Mouse (Mus musculus): ENCODE measurements around the gene Plce1. TPM values are rescaled to one million over a fixed set of nuclear protein-coding genes. Genes with fewer than 3 reads are reported as not detected.

Gene Plce1
- total and polyA plus RNA-seq, 2 experiments from 2014 or later: 3.0 to 19.5 TPM

DNA sequence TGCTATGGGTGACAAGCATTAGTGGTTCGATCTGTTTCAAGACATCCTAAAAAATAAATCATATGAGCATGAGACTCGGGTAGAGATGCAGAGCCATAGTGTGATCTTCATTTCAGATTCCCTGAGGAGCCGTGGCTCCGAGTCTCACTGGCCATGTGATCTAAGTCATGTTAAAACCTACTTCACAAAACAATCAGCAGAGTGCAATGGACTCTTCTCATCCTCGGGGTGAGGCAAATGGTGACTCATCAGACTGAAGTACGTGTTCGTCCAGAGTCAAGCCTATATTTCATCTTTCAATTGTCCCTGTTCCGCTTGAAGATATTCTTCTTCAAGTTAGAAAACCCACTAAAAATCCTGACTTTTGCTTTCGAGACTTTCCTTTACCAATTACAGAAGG lies 302.6 kb downstream of the Plce1 start:
- Histone ChIP-seq H3K9ac (replicated peaks; ENCODE audit: low read length, poor library complexity, severe bottlenecking) (no peak overlapping the region), H3K9me3 (ENCODE audit: low read length) (no peaks in the 10 kb centered on the region), H3K27me3 (ENCODE audit: insufficient read depth, low read length) (no peaks in the 10 kb centered on the region), H3K36me3 (ENCODE audit: insufficient read depth, low read length) (0 out of 2 replicates have a peak, but pooled peaks cover under 1% of the 10 kb centered on the region), H3K4me3 (ENCODE audit: low read depth, low read length) (no peak overlapping the region), H3K4me1 (ENCODE audit: insufficient read depth, low read length) (no peaks in the 10 kb centered on the region), H3K4me2 (ENCODE audit: low read depth, low read length, poor library complexity, severe bottlenecking) (no peak overlapping the region), H3K27ac (ENCODE audit: low read depth, low read length) (no peak overlapping the region)
- WGBS: 94% methylated on average over 9 of the region's 9 CpGs
- no peak for ATAC-seq (ENCODE audit: low FRiP score)
- TF ChIP-seq CTCF (IDR thresholded peaks at IDR 0.05): no peak
- no peak for DNase-seq (ENCODE audit: low spot score)

DNA sequence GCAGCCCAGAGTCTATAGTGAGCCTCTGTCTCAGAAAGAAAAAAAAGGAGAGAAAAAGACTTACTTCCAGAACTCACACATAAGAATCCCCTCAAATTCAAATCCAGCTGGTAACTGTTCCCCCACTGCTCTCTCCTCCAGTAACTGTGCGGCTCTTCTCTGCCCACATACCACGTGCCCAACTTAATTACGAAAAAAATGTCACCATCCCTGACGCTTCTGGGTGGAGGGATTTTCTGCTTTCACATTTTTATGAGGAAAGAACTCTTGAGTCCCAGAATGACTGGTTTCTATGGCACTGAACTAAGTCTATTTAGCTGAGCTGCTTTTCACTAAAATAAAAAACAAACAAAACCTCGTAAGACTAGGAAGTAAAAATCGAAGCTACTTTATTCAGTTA lies 306.8 kb downstream of the Plce1 start:
- Histone ChIP-seq H3K9ac (replicated peaks; ENCODE audit: low read length, poor library complexity, severe bottlenecking) (no peak overlapping the region), H3K4me3 (ENCODE audit: low read depth, low read length) (no peak overlapping the region), H3K9me3 (ENCODE audit: low read length) (no peaks in the 10 kb centered on the region), H3K4me1 (ENCODE audit: insufficient read depth, low read length) (no peaks in the 10 kb centered on the region), H3K27me3 (ENCODE audit: insufficient read depth, low read length) (no peaks in the 10 kb centered on the region), H3K27ac (ENCODE audit: low read depth, low read length) (no peak overlapping the region), H3K4me2 (ENCODE audit: low read depth, low read length, poor library complexity, severe bottlenecking) (no peak overlapping the region), H3K36me3 (ENCODE audit: insufficient read depth, low read length) (peaks cover 21% of the 10 kb centered on the region)
- no peak for TF ChIP-seq CTCF (IDR thresholded peaks at IDR 0.05)
- 91% methylated on average over 6 of the region's 6 CpGs for WGBS
- ATAC-seq (ENCODE audit: low FRiP score) (no peak), DNase-seq (ENCODE audit: low spot score) (no peak)

DNA sequence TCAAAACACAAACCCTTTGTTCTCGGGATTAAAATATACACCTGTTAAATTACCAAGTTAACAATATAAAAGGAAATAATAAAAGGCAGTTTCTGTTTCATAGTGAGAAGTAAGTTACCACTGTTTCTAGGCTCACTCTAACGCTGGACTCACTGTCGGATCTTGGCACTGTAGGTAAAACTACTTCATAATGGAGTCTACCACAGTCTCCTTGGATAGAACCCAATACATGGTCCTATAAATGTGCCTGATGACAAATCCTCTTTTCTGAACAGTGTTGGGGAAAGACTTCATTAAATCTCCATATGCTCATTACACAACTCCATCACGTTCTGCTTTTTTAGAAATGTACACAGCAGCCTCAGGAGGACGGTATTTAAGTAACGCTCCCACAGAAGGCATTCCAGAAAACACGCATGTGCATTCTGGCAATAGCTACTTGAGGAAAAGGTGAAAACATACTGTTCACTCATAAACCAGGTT lies 312.7 kb downstream of the Plce1 start:
- ATAC-seq (ENCODE audit: low FRiP score): no peak
- H3K4me1 ChIP-seq (ENCODE audit: insufficient read depth, low read length): no peaks in the 10 kb centered on the region
- no peaks in the 10 kb centered on the region for H3K27me3 ChIP-seq (ENCODE audit: insufficient read depth, low read length)
- H3K4me2 ChIP-seq (ENCODE audit: low read depth, low read length, poor library complexity, severe bottlenecking): no peak overlapping the region
- no peaks in the 10 kb centered on the region for H3K9me3 ChIP-seq (ENCODE audit: low read length)
- no peak overlapping the region for H3K9ac ChIP-seq (replicated peaks; ENCODE audit: low read length, poor library complexity, severe bottlenecking)
- H3K4me3 ChIP-seq (ENCODE audit: low read depth, low read length): no peak overlapping the region
- H3K27ac ChIP-seq (ENCODE audit: low read depth, low read length): no peak overlapping the region
- WGBS: 95% methylated on average over 7 of the region's 7 CpGs
- peaks cover 68% of the 10 kb centered on the region for H3K36me3 ChIP-seq (ENCODE audit: insufficient read depth, low read length)
- TF ChIP-seq CTCF (IDR thresholded peaks at IDR 0.05): no peak
- no peak for DNase-seq (ENCODE audit: low spot score)

- DNase-seq (ENCODE audit: low spot score) (no peak), ATAC-seq (ENCODE audit: low FRiP score) (no peak)
- Histone ChIP-seq H3K9ac (replicated peaks; ENCODE audit: low read length, poor library complexity, severe bottlenecking) (no peak overlapping the region), H3K27ac (ENCODE audit: low read depth, low read length) (no peak overlapping the region), H3K27me3 (ENCODE audit: insufficient read depth, low read length) (no peaks in the 10 kb centered on the region), H3K4me3 (ENCODE audit: low read depth, low read length) (no peak overlapping the region), H3K36me3 (ENCODE audit: insufficient read depth, low read length) (peaks cover 63% of the 10 kb centered on the region), H3K9me3 (ENCODE audit: low read length) (no peaks in the 10 kb centered on the region), H3K4me2 (ENCODE audit: low read depth, low read length, poor library complexity, severe bottlenecking) (no peak overlapping the region), H3K4me1 (ENCODE audit: insufficient read depth, low read length) (no peaks in the 10 kb centered on the region)
- TF ChIP-seq CTCF (IDR thresholded peaks at IDR 0.05): no peak
- WGBS: 86% methylated on average over 5 of the region's 5 CpGs
Measured at GRCm38 (mm10) chr19:38796546-38796945, 315.6 kb downstream of the Plce1 start.

- Histone ChIP-seq H3K4me3 (ENCODE audit: low read depth, low read length) (no peak overlapping the region), H3K9ac (replicated peaks; ENCODE audit: low read length, poor library complexity, severe bottlenecking) (no peak overlapping the region), H3K4me1 (ENCODE audit: insufficient read depth, low read length) (no peaks in the 10 kb centered on the region), H3K36me3 (ENCODE audit: insufficient read depth, low read length) (peaks cover 58% of the 10 kb centered on the region), H3K9me3 (ENCODE audit: low read length) (no peaks in the 10 kb centered on the region), H3K27ac (ENCODE audit: low read depth, low read length) (no peak overlapping the region), H3K27me3 (ENCODE audit: insufficient read depth, low read length) (no peaks in the 10 kb centered on the region), H3K4me2 (ENCODE audit: low read depth, low read length, poor library complexity, severe bottlenecking) (no peak overlapping the region)
- DNase-seq (ENCODE audit: low spot score): no peak
- TF ChIP-seq CTCF (IDR thresholded peaks at IDR 0.05): no peak
- WGBS: 96% methylated on average over 1 of the region's 1 CpGs
- ATAC-seq (ENCODE audit: low FRiP score): no peak
Measured at GRCm38 (mm10) chr19:38798291-38798690, 317.4 kb downstream of the Plce1 start.

- Histone ChIP-seq H3K4me1 (ENCODE audit: insufficient read depth, low read length) (no peaks in the 10 kb centered on the region), H3K27me3 (ENCODE audit: insufficient read depth, low read length) (no peaks in the 10 kb centered on the region), H3K4me2 (ENCODE audit: low read depth, low read length, poor library complexity, severe bottlenecking) (no peak overlapping the region), H3K36me3 (ENCODE audit: insufficient read depth, low read length) (peaks cover 59% of the 10 kb centered on the region), H3K27ac (ENCODE audit: low read depth, low read length) (no peak overlapping the region), H3K9ac (replicated peaks; ENCODE audit: low read length, poor library complexity, severe bottlenecking) (no peak overlapping the region), H3K4me3 (ENCODE audit: low read depth, low read length) (no peak overlapping the region), H3K9me3 (ENCODE audit: low read length) (no peaks in the 10 kb centered on the region)
- ATAC-seq (ENCODE audit: low FRiP score) (no peak), DNase-seq (ENCODE audit: low spot score) (peak; percentile 33)
- WGBS: 80% methylated on average over 6 of the region's 6 CpGs
- TF ChIP-seq CTCF (IDR thresholded peaks at IDR 0.05): no peak
Measured at GRCm38 (mm10) chr19:38798801-38799200, 317.9 kb downstream of the Plce1 start.
